Mouse (Mus musculus) spleen, postnatal 10 days (tissue): ENCODE data around the gene Cdkn2a.

ENCODE experiments used
- DNase-seq, 2 experiments: peaks; one replicate each; pipeline ENCODE4 v3.0.0; 2021 to 2022; ENCODE audit warnings: low spot score in 2 of 2

The Cdkn2a gene

GRCm38 (mm10) chr4:89277381-89277940, 17.0 kb downstream of the Cdkn2a start:
- no peak for DNase-seq

- no peak for DNase-seq
Measured at GRCm38 (mm10) chr4:89276669-89277219, 17.7 kb downstream of the Cdkn2a start.

- DNase-seq = no peak
Measured at GRCm38 (mm10) chr4:89275811-89276584, 18.5 kb downstream of the Cdkn2a start.

- DNase-seq = no peak
Measured at GRCm38 (mm10) chr4:89274829-89275548, 19.5 kb downstream of the Cdkn2a start.

- DNase-seq = no peak
Measured at GRCm38 (mm10) chr4:89274006-89274405, 20.4 kb downstream of the Cdkn2a start.

GRCm38 (mm10) chr4:89273585-89273984, 20.9 kb downstream of the Cdkn2a start:
- no peak for DNase-seq

GRCm38 (mm10) chr4:89272961-89273540, 21.4 kb downstream of the Cdkn2a start:
- no peak for DNase-seq

- no peak for DNase-seq
Measured at GRCm38 (mm10) chr4:89272101-89272718, 22.2 kb downstream of the Cdkn2a start.

GRCm38 (mm10) chr4:89257768-89258167, 36.7 kb downstream of the Cdkn2a start:
- no peak for DNase-seq

GRCm38 (mm10) chr4:89234446-89234845, 60.0 kb downstream of the Cdkn2a start:
- no peak for DNase-seq
